Mouse (Mus musculus) right cerebral cortex, postnatal 25 days (tissue): Measurements from ENCODE around the gene Gm49510.
A peak's percentile ranks its signal among the peaks of the same experiment; 100 is the strongest.

Experiments
- DNase-seq: peaks from one replicate; pipeline ENCODE4 v3.0.0; 2022

Gene Gm49510

GRCm38 (mm10) chr15:78899409-78899739 is at the start of gene Gm49510:
Gene Gm49510, plus strand, starts transcription at chr15:78899667.
- DNase-seq = no peak

- DNase-seq = no peak
These were observed 49.2 kb upstream of the Gm49510 start for GRCm38 (mm10) chr15:78850059-78850824.

- DNase-seq = no peak
These were observed 48.5 kb upstream of the Gm49510 start for GRCm38 (mm10) chr15:78850944-78851343.

GRCm38 (mm10) chr15:78851505-78852153 is 47.8 kb upstream of the Gm49510 start:
- peak; percentile 80 for DNase-seq

GRCm38 (mm10) chr15:78855303-78855965 is 44.0 kb upstream of the Gm49510 start, which contains the start of gene Lgals2:
Gene Lgals2, minus strand, starts transcription at chr15:78855529.
- no peak for DNase-seq

GRCm38 (mm10) chr15:78857009-78857408 is 42.5 kb upstream of the Gm49510 start:
- no peak for DNase-seq

GRCm38 (mm10) chr15:78859311-78859710 is 40.2 kb upstream of the Gm49510 start:
- DNase-seq = no peak

GRCm38 (mm10) chr15:78859714-78860113 is 39.8 kb upstream of the Gm49510 start:
- DNase-seq = no peak

GRCm38 (mm10) chr15:78862280-78862679 is 37.2 kb upstream of the Gm49510 start:
- no peak for DNase-seq

- no peak for DNase-seq
These were observed 36.3 kb upstream of the Gm49510 start for GRCm38 (mm10) chr15:78863154-78863553.

GRCm38 (mm10) chr15:78863852-78864253 is 35.6 kb upstream of the Gm49510 start:
- no peak for DNase-seq

GRCm38 (mm10) chr15:78868398-78868797 is 31.1 kb upstream of the Gm49510 start:
- no peak for DNase-seq

- no peak for DNase-seq
These were observed 30.6 kb upstream of the Gm49510 start for GRCm38 (mm10) chr15:78868826-78869233.

- DNase-seq = no peak
These were observed 29.7 kb upstream of the Gm49510 start for GRCm38 (mm10) chr15:78869775-78870174.

- no peak for DNase-seq
These were observed 27.4 kb upstream of the Gm49510 start for GRCm38 (mm10) chr15:78872021-78872608.

- no peak for DNase-seq
These were observed 25.5 kb upstream of the Gm49510 start for GRCm38 (mm10) chr15:78873803-78874435.

- DNase-seq = no peak
These were observed 24.5 kb upstream of the Gm49510 start for GRCm38 (mm10) chr15:78874989-78875388.

GRCm38 (mm10) chr15:78875537-78875936 is 23.9 kb upstream of the Gm49510 start:
- DNase-seq = no peak

GRCm38 (mm10) chr15:78876258-78876696 is 23.2 kb upstream of the Gm49510 start:
- peak; percentile 70 for DNase-seq

GRCm38 (mm10) chr15:78876991-78877809 is 22.3 kb upstream of the Gm49510 start, which contains the start of gene Gga1:
Gene Gga1, plus strand, starts transcription at chr15:78877190.
- peak; percentile 93 for DNase-seq

- no peak for DNase-seq
These were observed 21.6 kb upstream of the Gm49510 start for GRCm38 (mm10) chr15:78877810-78878390.
